Mouse (Mus musculus): ENCODE measurements around the gene Arg1.

Arg1 gene

DNA sequence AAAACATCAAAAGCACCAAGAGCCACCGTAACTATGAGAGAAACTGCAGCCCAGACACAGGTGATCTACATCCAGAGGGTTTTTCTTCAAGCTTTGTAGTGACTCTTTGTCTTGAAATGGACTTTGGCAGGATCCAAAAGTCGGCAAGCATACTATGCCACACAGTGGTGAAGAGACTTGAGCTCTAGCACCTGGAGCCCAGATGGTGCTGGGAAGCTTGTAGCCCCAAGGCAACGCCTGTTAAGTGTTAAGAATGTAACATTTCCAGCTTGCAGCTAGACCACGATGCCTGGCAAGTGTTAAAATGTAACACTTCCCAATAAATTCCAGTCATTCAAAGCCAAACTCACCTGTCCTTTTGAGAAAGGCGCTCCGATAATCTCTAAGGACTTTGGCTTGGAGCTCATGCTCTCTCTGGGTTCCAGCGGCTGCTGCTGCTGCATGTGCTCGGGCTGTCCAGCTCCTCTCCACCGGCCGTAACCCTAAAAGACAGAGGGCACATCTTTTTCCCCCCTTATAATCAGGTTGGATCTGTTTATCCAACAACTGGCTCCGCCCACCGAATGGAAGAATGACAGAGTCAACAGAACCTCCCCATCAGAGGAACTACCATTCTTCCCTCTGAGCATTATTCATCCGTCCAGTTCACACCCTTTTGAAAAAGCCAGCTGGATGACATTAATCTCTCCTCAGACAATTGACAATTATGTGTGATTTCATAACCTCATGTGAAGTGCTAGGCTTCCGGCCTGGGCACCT lies at the start of gene Arg1:
Arg1 (minus strand) TSS at position 523 of the 759 bp plus-strand sequence.
- no peak for DNase-seq

DNA sequence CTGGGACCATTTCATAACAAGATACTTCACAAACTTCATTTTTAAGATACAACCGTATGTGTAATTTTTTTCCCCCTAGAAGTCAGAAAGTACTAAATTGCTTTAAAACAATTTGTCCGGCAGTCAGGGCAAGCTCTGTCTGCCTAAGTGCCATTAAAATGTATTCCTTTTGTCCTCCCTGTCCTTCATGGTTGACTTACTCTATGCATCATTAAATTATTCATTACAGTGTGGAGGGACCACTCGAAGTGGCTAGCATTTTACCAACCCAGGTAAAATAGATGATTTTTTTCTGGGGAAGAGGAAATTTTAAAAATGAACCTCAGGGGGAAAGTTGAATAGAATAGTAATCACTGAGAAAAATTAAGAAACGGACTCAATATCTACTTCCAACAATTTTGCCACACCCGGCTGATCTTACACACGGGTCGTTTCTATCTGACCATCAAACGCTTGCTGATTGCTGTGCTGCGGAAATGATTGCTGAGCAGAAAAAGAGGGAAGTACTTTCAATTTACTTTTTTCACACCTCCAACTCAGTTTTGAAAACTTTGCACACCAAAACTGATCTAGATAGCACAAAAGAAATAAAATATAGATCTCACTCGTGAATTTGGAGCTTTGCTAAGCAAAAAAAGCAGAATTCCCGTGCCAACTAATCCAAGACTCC lies 46.7 kb upstream of the Arg1 start:
- DNase-seq: no peak

DNA sequence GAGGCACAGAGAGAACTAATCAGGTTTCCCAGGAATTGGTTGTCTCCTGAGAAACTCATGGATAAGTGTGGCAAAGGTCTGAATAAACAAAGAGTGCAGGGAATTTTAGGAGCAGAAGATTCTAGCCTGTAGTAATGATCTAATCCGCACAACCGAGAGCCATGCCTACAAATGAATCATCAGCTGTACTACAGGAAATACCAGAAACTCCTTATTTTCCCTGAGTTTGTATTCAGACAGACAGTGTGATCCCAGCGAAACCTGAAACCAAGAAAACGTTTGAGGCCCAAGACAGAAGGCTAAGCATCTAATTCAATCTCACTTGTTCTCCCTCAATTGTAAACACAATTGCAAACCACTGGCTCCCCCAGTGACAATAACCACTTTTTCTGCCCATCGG lies 46.1 kb upstream of the Arg1 start:
- no peak for DNase-seq

DNA sequence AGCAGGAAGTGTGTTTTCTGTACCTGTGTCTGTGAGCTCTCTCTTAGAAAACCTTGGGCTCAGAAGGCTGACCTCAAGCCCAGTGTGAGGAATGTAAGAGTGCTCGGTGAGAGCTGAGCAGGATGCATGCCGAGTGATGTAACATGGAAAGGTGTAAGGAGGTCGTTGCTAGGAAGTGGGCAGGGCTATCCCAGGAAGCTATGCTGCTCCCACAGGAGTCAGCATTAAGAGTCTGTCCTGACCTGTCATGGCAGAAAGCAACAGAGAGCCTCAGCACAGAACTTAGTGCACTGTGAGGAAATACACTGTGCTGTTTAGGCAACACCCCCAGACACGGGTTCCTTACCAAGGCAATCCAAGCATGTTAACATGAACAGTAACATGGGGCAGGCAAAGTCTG lies 45.6 kb upstream of the Arg1 start:
- no peak for DNase-seq

DNA sequence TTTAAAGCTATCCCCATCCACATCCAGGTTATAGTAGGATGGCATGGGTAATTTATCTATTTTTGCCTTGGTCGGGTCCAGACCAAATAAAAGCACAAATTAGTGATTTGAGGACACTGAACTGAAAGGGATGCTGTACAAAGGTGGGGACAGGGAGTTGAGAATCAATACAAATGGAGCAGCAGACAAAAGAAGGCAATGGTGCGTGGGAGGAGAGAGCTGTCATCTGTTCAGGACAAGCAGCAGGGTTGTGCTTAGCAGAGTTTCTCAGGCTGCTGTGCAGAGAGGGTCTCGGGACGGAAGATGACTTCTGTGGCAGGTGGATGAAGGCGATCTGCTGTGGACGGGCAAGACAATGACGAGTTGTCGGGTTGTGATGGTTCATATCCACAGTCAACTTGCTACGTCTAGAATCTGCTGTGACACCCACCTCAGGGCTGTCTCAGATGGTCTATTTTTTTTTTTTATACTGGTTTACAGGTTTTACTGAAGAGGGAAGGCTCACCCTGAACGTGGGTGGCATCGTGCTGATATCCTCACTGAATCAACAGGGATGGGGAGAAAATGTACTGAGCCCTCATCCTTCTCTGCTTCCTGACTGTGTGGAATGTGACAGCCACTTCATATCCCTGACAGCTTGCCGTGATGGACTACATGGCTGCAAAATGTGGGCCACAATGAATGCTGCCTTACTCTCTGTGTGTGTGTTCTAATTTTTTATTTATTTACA lies 38.7 kb upstream of the Arg1 start:
- no peak for DNase-seq

DNA sequence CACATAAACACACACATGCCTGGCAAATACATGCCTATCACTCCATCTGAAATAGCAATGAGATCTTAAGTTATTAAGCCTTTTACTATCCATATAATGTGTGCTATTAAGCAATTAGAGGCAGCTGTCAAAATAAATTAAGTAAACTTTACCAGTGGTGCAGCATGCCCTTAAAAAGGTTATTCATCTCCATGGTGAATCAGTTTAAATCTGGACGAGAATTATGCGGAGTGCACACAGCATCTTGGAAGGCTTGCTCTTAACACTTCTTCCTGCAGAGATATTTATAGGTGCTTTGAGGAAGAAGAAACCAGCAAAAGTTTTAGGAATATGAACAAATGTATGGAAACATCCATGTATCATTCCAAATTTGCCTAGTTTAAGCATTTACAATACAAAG lies 34.6 kb upstream of the Arg1 start:
- no peak for DNase-seq

DNA sequence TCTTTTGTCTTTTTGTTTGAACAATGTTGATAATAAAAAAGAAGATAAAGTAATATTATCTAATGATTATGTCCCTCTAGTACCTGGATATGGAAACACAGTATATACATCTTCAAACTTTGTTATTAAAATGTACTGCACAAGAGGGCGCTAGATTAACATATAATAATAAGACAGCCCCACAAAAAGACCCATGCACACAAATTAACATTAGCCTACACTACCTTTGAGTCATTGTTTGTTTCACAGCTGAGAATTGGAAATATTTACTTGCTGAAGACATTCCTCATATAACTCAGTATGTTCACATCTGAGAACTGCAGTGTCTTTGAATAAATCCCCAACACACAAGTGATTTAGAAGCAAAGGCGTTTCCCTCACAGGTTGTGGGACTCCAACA lies 33.8 kb upstream of the Arg1 start:
- peak in 1 of 2 experiments; percentile 55 for DNase-seq

DNA sequence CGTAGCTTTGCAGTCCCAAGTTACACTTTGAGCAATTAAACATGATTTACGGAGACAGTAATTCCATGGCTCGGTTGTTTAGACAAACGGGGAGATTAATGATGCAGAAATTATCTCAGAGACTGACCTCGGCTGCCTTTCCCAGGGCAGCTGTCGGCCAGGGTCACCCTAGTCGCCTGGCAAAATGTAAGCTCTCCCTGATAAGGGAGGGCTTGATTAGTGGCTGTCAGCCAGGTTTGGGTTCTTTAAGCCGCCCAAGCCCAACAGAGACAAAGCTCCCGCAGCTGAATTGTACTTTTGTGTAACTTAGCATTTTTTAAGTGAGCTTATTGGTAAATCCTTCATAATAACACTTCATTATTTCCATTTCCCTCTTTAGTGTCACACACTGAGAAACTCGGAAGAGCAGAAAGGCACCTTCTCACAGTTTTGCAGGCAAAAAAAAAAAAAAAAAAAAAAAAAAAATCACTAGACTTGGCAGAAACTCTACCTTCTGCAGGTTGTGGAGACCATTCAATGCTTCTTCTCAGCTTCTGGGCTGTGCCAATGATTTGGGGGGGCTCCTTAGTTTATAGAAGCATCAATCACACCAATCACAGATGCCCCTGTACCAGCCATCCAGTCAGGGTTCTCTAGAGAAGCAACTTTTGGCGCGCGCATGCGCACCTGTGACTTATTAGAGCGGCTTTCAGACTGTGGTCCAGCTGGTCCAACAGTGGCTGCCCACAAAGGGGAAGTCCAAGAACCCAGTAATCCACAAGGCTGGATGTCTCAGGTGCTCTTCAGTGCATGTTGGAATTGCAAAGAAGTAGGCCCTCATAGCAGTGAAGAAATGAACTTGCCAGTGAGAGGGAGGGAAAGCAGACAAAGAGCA lies 32.0 kb upstream of the Arg1 start:
- DNase-seq: peak; percentile 25 to 30

DNA sequence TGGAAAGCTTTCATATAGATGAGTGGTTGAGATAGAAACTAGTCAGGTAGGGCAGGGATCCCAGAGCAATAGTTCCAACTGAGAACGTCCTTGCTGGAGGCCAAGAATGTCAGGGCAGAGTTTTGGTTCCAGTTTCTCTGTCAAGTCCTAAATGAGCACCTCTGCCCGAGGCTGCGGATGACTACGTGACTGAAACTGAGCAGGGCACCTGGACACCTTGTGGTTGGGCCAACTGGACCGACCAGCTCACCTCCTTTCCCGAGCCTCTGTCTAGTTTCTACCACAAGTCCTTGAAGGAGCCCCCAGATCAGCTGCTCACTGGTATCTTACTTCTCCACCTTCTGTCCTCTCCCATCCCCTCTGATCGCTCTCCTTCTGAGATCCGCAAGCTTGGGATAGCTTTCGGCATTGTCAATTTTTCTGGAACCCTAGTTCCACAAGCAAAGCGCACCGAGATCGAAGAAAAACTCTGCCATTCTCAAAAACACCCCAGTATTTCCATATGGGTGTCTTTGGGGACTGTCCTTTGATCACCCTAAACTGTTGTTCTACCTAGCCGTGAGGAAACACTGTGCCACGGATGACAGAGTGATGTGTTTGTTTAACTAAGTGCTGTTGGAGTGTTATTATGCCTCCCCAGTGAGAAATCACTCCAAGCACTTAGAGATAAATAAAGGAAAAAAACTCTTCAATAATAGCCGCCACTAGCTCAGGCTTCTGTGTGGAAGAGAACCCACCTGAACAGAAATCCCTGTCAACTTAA lies 31.2 kb upstream of the Arg1 start:
- DNase-seq: no peak

DNA sequence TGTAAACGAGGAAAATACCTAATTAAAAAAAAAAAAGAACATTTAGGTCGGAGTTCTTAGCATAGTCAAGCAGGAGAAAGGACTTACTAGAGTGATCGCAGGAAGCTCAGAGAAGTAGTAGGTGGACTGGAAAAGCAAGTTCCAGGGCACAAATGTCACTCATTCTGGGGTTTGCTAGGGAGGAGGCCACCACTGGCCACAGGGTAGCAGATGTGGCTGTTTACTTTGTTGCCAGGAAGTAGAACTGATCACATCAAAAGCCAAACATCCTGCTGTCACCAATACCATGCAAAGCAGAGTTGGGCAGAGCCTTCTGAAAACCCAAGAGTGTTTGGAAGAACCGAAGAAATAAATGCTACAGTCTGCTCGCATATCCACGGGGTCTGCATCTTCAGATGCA lies 26.6 kb upstream of the Arg1 start:
- no peak for DNase-seq

DNA sequence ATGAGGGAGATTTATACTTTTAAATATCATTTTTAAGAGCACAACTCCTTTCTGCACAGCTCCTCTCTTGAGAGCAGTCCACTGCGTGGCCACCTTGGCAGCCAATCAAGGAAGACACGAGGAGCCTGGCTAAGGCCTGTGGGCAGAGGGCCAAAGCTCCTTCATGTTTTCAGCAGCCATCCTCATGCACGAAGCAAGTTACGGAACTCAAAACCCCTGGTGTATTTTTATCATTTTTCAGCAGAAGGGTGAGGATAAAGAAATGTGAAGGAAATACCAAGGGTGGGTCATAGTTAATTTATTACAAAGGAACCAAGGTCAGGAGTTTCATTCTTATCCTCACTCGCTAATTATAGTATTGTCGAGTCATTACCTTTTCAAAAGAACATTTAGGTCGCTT lies 25.3 kb upstream of the Arg1 start:
- DNase-seq: peak; percentile 73 to 77

DNA sequence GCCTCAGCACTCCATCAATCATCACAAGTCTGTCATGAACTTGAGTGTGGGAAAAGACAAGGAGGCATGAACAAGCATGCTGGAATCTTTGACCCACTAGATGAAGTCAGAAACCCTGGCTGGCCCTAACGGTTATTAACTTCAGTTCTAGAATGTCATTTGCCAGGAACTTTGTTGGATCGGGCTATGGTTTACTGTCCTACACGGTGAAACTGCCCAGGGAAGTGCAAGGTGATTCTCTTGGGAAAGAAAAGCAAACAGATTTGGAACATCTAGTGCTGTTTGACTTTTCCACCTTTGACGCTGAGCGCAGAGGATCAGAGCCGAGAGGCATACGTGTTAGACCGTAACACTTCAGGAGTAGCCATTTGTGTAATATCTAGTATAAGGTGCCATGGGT lies 24.3 kb upstream of the Arg1 start:
- no peak for DNase-seq

DNA sequence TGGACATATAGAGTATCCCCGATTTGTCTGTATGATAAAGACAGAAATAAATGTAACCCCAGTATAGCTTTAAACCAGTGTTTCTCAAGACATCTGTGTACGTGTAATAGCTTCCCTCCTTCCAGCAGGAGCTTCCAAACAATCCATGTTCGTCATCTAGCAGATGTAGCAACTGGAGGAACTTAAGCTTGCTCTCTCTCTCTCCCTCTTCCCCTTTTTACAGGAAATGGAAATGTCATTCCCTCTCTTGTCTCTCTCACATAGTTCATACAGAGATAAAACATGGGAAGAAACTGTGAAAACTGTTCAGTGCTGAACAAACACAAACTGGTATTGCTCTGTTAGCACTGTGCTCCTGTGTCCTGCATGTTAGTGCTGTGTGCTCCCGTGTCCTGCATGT lies 22.9 kb upstream of the Arg1 start:
- no peak for DNase-seq

DNA sequence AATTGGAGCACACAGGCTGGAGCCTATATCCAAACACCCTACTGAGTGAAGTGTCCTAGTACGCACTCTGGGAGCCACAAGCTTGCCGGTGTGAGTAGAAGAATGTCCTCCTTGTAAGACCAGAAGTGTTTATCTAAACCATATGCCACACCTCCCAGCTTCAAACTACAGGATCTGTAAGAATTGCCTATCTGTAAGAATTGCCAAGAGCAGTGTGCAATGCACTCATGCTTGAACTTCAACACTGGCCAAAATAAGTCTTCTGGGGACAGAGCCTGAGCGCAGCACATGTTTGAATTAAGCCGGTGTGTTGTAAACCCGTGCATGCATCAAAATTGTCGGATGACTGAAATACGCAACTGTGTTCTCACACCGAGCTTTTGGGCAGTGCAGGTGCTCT lies 21.0 kb upstream of the Arg1 start:
- no peak for DNase-seq

DNA sequence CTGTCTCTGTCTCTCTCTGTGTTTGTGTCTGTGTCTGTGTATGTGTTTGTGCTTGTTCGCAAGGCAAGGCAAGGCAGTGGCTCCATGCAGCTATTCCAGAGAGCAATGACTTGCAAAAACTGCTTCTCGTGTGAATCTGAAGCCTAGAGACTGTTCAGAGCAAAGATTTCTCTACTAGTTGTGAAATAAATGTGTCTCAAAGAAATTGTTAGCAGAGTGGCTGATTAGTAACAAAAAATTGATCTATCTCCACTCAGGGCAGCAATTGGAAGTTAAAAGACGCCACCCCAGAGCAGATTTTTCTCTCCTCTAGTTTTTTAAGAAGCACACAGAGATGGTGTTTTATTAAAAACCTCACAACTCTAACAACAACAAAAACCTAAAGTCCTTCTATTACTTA lies 20.6 kb upstream of the Arg1 start:
- DNase-seq: no peak

DNA sequence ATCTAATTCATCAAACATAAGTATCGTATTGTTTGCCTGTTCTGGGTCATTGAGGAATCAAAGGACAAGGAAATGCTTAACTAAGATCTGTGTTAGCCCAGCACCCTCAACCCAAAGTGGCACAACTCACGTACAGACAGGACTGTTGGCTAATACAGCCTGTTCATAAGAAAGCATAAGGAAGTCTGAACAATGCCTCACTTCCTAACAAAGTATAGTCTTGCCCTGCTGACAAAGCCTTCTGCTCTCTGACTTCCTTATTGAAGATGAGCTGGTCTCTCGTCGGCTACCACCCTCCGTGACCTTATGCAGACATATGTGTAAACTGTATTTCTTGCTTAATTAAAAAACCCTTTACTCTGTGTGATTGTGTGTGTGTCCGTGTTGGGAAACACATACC lies 2.9 kb upstream of the Arg1 start:
- DNase-seq: no peak

DNA sequence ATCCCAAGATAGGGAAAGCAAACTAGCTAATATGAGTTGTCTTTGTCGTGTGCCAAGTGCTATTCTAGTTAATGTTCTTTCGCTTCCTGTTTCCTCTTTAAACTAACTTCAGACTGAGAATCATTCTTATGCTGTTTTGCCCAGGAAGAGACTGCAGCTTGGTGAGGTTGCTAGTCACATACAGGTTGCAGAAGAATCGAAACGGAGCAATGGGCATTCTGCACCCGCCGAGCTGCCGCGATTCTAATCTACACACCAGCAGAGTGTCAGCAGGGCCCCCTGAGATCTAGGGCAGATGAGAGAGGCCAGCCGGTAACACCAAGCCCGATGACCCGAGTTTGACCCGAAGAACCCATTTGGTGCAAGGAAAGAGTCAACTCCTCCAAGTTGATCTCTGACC lies 788 bp upstream of the Arg1 start:
- no peak for DNase-seq

DNA sequence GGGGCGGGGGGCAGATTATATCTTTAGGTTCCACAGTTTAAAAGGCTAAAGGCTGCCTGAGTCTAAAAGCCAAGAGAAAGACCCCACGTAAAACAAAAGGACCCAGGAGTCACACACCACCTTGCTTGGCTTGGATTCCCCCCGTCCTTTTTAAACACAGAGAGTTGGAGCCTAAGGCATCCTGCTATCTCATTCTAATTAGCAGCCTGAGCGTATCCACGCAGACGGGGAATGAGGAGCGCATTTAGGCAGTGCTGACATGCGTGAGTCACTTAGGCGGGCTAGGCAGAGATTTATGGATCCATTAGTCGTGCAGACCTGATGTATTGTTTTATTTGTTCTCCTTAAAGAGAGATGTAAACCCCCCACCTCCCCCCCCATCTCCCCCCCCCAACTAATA lies 904 bp downstream of the Arg1 start:
- no peak for DNase-seq

DNA sequence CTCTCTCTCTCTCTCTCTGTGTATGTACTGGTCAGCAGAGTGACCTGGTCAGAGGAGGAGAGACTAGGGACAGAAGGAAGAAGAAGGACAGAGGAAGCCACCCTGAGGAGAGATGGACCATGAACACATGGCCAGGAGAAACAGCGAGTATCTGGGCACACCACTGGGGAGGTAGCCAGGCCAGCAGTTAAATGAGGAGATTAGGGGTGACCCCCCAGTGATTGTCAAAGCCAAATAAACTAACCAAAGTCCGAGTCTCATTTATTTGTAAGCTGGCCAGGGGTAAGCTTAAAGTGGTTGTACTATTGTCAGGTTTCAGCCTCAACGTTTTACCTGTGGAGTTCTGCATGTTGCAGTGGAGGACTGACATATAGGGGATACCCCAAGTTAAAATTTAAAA lies 3.0 kb downstream of the Arg1 start:
- DNase-seq: no peak

DNA sequence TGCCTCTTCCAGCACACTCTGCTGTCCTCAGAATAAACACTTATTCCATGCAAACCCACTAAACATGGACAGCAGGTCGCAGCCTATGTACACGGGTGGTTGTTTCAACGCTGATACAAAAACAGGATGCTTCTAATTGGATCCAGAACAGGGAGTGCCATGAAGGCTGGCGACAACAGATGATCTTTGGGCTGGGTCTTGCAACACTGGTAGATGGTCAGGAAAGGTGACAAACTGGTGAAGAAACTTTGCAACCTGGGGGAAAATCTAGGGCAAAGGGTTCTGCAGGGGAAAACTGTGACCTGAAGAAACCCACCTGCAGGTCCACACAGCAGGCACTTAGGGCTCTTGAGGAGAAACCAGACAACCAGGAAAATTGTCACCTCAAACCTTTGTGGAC lies 4.3 kb downstream of the Arg1 start:
- DNase-seq: no peak

DNA sequence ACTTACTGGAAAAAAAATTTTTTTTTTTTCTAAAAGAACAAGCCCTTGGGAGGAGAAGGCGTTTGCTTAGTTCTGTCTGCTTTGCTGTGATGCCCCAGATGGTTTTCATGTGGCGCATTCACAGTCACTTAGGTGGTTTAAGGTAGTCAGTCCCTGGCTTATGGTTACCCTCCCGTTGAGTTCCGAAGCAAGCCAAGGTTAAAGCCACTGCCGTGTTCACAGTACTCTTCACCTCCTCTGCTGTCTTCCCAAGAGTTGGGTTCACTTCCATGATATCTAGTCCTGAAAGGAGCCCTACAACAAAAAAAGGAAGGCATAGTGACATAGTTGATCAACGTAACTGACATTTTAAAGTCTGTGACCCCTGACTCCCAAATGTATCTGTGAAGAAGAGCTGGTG lies 11.8 kb downstream of the Arg1 start:
- no peak for DNase-seq

DNA sequence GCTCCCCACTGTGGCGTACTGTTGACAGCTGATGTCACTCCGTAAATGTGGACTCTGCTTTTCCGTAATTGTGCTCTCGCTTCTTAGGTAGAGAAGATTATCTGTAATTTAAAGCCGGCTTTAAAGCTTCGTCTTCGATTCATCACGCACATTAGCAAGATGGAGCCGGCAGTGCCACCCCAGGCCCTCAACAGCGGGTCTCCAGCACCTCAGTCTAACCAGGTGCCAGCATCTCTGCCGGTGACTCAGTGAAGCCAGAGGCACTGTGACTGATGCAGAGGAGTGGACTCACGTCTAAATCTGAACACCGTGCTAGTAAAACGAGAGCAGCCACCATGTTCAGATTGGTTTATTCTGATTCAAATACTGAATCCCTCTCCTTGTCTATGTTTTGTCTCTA lies 14.7 kb downstream of the Arg1 start:
- no peak for DNase-seq
